Mouse (Mus musculus) embryo, embryonic 9.5 days (tissue): Measurements from ENCODE around the gene Awat1.

Experiments used
- DNase-seq: peaks from one replicate; pipeline ENCODE4 v3.0.0-alpha.2; 2017; ENCODE audit errors: extremely low spot score

The Awat1 gene

DNA sequence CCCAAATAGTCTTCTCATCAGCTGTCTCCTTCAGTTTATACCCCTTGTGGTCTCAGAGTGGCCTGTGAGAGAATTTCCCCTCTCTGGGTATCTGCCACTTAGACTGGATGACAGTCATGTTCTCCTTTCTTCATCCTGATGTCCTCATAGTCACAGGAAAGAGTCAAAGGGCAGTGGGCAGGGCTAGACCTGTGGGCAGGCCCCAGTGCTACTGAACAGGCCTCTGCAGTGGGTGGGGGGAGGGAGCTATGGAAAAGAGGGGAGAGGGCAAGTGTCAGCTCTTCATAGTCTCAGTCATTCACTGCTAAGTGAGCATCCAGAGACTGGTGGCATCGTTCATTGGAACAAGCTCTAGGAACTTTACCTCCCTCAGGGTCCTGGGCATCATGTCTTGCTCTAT, at the start of gene Awat1:
Gene Awat1 (plus strand): TSS at position 301 of the 400 bp plus-strand sequence.
- DNase-seq = no peak

DNA sequence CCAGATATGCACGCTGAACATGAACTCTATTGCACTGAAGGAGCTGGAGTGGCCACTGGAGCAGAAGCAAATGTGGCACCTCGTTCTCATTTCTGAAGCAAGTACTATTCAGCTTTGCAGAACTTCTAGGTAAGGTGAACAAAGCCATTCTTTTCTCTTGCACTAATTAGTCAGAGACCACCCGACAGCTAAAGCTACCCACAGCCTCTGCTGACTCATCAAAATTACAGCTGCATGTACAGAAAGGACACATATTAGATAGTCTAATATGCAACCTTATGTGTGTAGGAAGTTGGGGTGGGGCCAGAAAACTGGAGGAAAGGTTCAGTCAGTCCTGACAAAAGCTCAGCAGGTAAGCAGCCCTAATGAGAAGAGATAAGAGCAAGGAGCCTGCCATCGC, 47.6 kb upstream of the Awat1 start, which contains the start of gene Dgat2l6:
Gene Dgat2l6 (plus strand): TSS at position 368 of the 400 bp plus-strand sequence.
- no peak for DNase-seq

DNA sequence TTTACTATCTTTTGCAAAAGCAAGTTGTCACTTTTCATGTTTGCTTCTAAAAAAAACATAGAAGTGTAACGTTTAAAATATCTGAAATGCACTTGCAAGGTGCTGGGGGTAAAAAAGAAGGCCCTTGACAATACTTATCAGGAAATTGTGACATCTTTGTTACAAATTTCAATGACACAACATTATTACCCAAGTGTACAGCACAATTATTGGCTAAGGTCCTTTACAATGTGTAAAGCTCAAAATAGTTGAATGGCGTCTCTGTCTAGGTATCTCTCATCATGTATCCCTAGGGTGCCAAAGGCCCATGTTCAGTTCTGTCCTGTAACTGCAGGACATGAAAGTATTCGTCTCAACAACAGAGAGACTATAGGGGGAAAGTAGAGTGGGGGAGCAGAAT, 16.0 kb upstream of the Awat1 start:
- DNase-seq = no peak

DNA sequence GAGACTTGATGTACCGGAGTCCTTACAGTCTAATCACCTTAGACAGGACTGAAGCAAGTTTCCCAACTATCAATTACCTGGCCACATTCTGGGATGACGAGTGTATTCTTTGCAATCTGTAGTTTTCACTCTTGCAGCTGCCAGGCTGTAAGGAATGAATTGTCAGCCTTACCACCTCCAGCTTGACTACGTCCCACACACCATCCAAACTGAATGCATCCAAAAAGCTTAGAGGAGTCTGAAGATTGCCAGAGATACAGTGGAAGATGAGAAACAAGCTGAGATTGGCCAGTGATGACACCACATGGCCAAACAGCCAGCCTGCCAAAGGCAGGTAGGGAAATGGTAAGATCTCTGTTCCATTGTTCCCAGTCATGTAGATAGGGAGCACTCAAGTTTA, 6.4 kb upstream of the Awat1 start:
- DNase-seq = no peak

DNA sequence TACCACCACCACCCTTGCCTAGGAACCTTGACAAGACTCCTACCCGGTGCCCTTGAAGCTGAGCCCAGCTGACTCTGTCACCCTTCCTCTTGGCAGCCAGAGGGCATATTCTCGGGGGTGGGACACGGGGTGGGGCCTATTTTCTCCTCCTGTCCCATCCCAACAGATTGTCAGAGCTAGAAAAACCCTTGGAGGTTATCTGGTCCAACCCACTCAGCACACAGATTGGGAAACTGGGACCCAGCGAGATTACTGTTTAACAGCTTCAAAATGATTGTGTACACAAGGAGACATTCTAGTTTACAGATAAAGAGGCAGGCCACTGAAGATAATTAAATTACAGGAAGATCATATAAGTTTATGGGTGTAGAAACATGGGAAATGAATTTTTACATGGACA, 22.7 kb downstream of the Awat1 start, which contains the start of gene P2ry4:
Gene P2ry4 (minus strand): TSS at position 79 of the 400 bp plus-strand sequence.
- DNase-seq = no peak

DNA sequence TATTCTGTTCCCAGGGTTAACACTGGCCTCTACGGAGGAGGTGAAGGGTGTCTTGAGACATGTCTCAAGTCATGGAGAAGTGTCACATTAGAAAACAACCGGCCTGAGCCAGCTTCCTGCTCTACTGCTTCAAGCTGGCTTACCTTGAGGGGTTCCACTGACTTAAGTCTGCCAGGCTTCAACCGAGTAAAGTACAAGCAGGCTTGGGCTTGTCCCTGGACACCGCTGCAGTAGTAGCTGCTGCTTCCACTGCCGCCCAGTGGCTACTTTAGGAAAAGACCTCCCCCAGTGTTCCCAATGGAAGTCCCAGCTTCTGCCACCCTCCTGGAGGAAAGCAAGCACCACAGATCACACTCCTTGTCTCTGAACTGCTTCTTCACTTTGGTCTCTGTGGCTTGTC, 25.4 kb downstream of the Awat1 start:
- DNase-seq = peak; percentile 24

DNA sequence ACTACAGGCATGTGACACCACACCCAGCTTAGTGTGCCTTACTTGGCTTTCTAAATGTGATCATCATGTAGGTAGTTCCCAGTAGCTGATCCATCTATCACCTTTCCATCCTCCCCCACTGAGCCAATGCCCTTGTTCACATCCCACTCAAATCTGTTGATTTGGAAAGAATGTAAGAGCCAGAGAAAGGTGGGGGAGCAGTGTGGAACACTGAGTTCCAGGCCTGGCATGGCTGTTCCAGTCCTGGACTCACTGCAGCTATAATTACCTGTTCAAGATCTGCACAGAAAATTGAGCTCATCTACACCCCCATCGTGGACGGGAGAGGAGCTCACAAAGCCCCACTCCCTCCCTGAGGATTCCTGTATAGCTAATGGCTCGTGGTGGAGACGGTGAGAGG, 27.7 kb downstream of the Awat1 start:
- DNase-seq = no peak

DNA sequence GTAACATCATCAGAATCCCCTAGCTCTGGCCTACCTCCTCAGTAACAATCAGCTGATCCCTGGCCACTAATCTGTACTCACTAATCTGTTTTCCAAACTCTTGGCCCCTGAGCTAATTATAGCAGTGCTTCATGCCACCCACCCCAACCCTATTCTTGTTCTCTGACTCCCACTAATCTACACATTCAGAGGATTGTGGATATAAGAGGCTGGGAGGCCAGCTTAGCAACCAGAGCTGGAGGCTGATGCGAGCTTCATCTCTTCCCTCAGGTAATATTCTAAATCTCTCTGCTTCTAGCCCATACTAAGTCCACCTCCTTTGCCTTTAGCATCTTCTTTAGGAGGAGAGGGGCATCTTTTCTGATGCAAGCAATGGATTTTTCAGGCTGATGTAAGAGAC, 33.3 kb downstream of the Awat1 start, which contains the start of gene Arr3:
Gene Arr3 (plus strand): TSS at position 184 of the 400 bp plus-strand sequence.
- no peak for DNase-seq

DNA sequence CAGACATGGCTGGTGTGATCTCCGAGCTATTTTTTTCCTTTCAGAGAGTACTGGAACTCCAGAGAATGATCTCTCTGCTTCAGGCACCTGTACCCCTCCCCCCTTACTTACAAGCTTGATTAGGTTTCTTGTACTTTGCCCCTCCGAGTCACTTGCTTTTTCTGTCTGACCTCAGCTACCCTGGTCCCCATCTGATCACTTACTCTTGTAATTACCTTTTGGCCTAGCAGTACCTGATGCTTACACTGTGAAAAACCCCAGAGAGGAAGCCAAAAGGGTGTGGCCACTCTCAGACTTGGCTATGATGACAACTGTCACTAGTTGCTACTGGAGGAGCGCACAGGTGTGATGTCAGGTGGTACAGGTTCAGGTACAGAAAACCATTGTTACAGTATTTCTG, 46.4 kb downstream of the Awat1 start:
- no peak for DNase-seq

DNA sequence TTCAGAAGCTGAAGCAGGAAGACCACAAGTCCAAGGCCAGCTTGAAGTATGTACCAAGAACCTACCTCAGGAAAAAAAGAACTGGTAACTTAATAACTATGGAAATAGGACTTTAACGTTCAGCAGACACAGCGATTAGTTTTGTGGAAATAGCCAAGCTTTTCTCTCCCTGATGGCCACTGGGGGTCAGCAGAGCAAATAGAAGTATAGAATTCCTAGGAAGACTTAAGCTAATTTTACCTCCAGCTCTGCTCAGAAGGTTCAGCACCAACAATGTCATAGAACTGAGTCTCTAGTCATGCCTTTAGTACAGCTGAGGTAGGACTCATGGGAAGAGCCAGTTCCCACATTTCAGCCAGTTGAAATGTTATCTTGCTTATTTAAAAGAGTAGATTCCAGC, 49.3 kb downstream of the Awat1 start:
- DNase-seq = no peak

DNA sequence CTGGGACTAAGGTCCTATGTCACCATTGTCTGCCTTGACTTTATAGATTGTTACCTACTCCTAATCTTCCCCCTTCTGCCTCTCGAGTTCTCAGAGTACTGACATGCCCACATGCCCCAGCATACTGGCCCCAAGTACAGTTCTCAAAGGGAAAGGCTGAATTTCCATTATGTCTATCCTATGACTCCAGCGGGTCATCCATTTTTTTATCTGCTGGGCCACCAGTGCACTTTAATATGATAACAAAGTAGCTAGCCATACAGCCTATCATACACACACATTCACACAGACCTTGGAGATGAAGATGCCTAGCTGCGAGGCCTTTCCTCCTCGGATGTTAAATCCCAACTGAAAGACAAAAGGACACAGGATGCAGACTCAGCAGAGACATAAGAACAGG, 52.2 kb downstream of the Awat1 start:
- no peak for DNase-seq

DNA sequence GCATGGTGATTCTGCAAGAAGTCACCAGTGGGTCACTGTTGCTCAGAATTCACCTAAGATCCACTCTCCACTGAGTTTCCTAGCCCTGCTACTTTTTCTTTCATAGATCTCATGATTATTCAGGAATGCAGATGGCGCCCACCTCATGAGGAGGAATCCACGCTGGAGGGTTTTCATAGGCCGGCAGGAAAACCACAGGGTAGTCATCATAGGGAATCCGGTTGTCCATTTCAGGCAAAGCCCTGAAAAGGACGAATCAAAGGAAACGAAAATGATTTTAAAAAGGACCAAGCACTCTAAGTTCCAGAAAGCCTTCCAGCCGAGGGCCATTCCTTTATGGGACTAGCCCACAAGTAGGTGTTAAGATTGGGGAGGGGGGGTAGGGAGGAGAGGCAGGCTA, 53.1 kb downstream of the Awat1 start:
- peak; percentile 0 for DNase-seq

DNA sequence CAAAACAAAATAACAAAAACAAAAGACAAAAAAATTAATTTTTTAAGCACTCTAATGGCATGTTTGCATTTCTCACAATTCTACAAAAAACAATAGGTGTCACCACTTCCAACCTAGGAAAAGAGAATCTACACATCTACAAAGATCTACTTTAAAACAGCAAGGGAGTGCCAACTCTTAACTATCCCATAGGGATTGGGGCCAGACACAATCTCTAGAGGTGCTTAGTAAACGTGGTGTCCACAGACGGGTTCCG, 53.4 kb downstream of the Awat1 start, which contains the start of gene Kif4:
Gene Kif4 (plus strand): TSS at position 192 of the 256 bp plus-strand sequence.
- DNase-seq = no peak

DNA sequence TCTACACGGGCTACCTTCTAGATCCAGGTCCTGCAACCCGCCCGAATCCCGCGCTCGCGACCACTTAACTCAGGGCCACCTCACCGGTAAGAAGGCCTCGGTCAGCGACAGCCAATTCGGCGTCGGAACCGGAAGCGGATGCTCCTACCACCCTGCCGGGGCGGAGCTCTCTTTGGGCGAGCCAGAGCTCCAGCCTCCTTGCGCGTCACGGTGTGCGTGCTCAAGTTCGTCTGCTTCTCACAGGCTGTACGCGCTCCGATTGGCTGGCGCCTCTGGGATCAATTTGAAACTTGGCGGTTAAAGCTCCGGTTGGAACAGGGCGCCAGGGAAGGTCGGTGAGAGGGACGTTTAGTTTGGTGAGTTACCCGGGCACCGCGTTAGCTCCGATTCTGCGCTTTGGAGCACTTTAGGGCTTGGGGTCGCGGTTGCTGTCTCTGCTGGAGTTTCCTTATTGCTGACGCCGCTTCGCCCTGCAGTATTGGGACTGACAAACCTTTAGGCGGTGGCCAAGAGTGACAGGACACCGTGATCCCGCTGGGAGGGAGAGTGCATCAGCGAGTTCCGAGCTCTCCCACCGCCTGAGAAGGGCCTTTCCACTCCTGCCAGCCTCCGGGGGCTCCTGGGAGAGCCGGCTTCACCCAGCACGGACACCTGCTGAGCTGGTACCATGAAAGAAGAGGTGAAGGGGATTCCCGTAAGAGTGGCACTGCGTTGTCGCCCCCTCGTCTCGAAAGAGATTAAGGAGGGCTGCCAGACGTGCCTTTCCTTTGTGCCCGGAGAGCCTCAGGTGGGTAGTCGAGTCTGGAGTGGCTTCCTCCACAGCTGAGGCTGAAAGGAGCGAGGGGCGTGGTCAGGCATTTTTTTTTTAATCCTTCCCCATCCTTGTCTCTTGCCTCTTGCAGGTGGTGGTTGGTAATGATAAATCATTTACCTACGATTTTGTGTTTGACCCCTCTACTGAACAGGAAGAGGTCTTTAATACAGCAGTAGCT, 54.0 kb downstream of the Awat1 start, which contains the start of gene Pdzd11:
Gene Pdzd11 (minus strand): TSS at position 767 of the 992 bp plus-strand sequence.
- DNase-seq = peak; percentile 80
